Mouse (Mus musculus) left cerebral cortex, adult 11 months (tissue): ENCODE results near the gene Setd3.

Source experiments
- DNase-seq: peaks from one replicate; pipeline ENCODE4 v3.0.0; 2022; ENCODE audit warnings: low spot score

The Setd3 gene

DNA sequence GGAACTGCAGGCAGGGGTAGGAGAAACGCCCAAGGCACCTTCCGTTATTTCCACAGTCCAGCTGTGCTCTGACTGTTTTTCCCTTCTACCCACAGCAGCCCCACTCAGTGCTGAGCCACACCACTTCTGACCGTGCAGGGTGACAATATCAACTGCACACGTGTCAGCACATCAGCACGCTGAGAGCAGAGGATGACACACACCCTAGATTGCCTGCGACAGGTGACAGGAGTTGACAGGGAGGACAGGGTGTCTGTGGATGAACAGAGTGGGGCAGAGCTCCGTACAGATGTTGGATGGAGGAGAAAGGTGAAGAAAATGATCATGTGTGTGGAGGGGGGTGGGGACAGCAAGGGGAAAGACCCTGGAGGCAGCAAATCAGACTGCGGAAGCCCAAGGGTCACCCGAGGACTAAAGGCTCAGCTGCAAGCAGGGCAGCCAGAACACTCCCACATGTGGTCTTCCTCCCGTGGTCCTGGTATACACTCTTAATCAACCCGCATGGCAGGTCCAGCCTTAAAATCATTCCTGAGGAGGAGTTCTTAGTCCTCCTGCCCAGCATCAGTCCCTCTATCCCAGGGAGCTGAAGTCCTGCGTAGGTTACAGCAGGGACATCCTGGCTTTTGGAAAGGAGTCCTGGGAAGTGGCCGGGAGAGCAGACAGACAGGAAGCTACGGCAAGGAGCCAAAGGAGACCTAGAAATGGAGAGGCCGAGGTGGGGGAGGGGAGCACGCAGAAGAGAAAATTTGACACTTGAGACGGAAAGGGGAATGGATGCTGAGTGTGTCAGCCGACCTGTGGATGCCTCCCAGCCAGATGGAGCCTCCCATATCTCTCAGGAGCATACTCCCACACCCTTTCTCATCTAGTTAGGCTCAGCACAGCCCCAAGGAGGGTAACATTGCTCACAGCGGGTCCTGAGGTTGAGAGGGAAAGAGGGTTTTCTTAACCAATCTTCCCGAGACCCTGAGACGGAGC is 108.1 kb downstream of the Setd3 start:
- DNase-seq: no peak

DNA sequence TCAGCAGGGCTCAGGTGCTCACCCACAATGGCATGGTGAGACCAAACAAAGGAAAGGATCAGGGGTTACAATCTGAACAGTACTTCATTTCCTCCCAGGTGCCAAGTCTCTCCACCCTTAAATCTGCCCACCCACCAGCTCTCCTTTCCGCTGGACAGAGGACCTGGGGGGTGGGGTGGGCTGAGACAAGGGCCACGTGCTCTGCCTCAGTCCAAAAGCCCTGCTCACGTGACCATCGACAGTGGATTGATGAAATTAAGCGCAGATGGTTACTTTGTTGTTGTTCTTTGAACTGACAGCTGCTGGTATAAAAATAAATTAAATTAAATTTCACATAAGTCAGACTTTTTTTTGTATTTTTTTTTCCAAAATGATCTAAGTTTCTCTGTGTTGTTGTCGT is 109.6 kb downstream of the Setd3 start:
- DNase-seq: no peak

DNA sequence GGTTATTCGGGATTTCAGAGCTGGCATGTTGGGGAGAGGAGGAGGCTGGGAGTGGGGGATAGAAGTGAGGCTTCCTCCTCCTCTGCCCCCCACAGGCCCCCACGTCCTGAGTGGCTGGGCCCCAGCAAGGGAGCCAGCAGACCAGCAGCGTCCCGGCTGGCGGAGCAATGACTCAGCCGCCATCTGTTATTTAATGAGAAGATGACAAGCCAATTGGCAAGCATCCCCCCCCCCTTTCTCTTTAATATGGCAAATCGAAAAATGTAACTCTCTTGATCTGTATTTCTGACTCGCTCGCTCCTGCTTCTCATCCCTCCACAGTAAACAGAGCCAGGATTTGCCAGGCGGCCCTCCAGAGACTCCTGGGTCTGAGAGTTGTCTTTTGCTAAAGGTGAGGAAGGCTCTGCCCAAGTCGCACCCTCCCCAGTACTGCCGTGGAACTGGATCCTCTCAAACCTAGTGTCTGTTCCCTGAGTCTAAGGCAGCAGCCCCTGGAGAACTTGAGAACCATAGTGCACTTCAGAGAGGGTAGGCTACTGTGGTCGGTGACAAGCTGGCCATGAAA is 111.2 kb downstream of the Setd3 start:
- no peak for DNase-seq

DNA sequence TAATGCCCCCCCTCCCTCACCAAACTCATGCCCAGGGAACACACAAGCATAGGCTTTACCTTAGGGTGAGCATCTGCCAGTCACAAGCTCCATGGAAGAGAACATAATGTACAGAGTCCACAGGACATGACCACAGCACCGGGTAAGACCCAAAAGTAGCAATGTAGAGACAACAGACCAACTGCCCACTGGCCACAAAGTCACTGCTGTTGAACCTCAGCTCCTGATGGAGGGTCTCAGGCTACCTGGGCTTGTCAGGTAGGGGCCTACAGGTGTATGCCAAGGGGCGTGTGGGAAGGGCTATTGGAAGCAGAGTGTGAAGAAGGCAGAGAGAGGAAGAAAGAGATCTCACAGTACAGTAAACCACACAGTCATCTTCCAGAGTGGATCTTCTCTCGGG is 111.9 kb downstream of the Setd3 start:
- no peak for DNase-seq

DNA sequence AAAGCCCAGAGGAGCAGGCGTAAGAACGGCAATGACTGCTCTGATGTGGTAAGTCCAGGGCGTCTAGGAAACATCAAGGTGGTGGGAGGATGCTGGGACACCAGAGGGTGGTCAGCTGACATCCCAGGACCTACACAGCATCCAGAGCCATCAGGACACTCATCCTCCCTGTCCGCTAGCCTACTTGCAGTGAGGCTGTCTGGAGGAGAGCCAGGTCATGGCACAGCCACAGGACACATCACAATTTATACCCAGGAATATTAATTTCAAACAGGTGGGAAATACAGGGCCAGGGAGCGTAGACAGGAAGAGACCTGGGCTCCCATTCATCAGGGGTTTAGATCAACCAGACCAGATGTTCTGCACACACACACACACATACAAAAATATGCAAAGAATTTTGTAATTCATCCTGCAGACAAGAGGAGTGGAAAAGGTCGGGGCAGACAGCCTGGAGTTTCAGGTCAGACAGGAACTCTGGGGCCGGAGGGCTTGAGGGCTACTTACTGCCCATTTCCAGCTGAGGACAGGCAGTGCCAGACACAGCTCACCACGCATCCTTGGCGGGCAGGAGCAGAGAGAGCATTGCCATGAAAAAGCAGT is 114.6 kb downstream of the Setd3 start:
- DNase-seq: no peak

DNA sequence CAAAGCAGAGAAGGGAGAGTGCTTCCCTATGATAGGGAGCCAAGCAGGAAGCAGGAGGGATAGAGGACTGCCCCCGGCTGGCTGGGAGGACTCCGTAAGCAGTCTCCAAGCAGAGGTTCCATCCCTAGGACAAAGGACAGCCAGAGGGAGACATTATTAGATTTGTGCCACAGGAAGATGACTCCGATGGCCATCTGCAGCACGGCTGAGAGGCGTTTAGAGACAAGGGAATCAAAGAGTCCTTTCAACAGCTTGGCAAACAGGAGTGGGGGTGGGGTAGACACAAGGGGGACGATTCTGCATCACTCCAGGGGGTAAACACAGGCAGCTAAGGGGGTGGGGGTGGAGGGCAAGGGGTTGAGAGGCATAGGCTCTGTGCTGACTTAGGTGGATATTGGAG is 115.1 kb downstream of the Setd3 start:
- DNase-seq: no peak

DNA sequence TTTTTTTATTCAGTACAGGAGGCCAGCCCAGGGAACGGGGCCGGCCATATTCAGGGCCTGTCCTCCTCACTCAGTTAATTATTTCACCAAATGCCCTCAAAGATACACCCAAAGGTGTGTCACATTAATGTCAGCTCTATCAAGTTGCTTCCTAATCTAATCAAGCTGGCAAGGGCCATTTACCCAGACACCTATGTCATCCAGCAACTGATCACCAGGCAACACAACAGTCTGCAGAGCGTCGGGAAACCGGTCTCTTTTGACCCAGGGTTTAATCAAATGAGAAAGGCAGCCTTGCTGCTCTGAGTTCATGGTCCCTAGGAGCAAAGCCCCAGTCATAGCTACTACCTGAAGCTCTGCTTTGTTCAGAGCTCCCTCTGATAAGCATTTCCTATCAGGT is 117.0 kb downstream of the Setd3 start:
- no peak for DNase-seq

DNA sequence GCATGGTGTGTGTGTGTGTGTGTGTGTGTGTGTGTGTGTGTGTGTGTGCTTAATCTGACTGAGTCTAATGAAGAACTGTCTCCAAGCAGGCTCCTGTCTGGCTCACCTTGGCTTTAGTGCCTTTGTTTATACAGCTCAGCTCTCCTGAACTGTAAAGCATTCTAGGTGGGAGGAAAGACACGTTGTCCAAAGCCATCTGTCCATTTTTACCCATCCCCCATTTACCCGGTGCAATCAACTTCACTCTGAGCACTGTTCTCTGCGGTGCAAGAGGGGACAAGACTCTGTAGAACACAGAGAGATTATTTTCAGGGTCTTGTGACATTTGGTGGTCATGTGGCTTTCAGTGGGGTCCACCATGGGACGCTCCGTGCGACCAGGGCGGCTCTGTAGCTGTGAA is 117.5 kb downstream of the Setd3 start:
- DNase-seq: no peak
